Mouse (Mus musculus): ENCODE data around the gene Dnmt3b. TPM values are rescaled to one million over a fixed set of nuclear protein-coding genes. Genes with fewer than 3 reads are reported as not detected.
A peak's percentile ranks its signal among the peaks of the same experiment; 100 is the strongest.
"Not testable (repeated sequence)": the region's sequence is repeated elsewhere in the genome, so short reads cannot be mapped to it uniquely, and the experiment has no call there.

The Dnmt3b gene
- polyA plus RNA-seq, 1 experiment from 2014 or later = 8.6 TPM

DNA sequence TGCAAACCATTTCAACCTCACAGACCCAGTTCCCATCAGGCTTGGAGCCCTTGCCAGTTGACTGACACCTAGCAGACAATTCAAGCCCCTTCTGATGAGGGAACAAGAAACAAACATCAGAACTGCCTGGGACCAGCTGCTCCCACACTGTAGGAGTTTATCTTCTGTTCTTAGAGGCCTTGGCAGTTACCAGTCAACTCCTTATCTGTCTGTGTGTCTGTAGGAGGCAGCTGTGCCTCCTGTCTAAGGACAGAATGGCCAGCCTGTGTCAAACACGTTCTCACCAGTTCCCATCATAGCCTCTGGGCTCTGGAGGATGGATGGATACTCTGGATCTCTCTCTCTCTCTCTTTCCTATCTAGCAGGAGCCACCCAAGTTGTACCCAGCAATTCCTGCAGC is 26.1 kb downstream of the Dnmt3b start:
- peaks cover 12% of the 10 kb centered on the region; the same call in 1 of the 2 replicates for H3K4me1 ChIP-seq (replicated peaks)
- not testable (repeated sequence) for H3K27me3 ChIP-seq; DNase-seq; H3K36me3 ChIP-seq; H3K27ac ChIP-seq; H3K9ac ChIP-seq; H3K9me3 ChIP-seq (replicated peaks); H3K4me3 ChIP-seq (replicated peaks); H3K4me2 ChIP-seq
- ATAC-seq (ENCODE audit: low read depth) = peak; percentile 91
- 11% methylated on average over 1 of the region's 1 CpGs for WGBS (ENCODE audit: insufficient replicate concordance)

DNA sequence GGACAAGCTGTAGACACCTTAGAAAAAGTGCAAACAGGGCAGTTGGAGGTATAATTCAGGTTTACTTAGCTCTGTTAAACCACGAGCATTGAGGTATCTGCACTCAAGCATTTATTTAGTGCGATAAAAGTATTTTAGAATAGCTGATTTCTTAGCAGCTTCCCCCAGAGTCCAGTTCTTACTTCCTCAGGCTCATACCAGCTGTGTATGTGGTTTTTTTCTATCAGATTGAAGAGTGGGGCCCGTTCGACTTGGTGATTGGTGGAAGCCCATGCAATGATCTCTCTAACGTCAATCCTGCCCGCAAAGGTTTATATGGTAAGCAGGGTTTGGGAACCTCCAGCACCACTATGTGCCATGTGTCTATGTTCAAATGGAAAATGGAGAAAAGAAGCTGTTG is 27.7 kb downstream of the Dnmt3b start:
- no peaks in the 10 kb centered on the region for H3K27me3 ChIP-seq
- no peak for ATAC-seq (ENCODE audit: low read depth)
- H3K4me2 ChIP-seq = no peak overlapping the region
- peaks cover 12% of the 10 kb centered on the region; the same call in 1 of the 2 replicates for H3K4me1 ChIP-seq (replicated peaks)
- peaks cover 4% of the 10 kb centered on the region for H3K36me3 ChIP-seq
- H3K9me3 ChIP-seq (replicated peaks) = no peaks in the 10 kb centered on the region
- H3K27ac ChIP-seq = no peak overlapping the region
- WGBS (ENCODE audit: insufficient replicate concordance) = 34% methylated on average over 6 of the region's 6 CpGs
- H3K4me3 ChIP-seq (replicated peaks) = no peak overlapping the region
- no peak for DNase-seq
- H3K9ac ChIP-seq = no peak overlapping the region

DNA sequence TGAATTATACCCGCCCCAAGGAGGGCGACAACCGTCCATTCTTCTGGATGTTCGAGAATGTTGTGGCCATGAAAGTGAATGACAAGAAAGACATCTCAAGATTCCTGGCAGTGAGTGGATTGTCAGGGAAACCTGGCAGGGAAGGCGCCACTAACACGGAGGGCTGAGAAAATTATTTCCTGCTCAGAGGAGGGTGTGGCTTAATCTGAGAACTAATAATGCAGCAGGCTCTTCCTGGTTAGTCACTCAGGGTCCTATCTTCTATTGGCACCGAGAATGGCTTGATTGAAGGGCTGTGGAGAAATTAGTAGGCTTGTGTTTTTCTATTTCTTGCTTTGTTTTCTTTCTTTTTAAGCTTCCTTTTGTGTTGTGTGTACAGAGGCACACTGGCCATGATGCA is 28.3 kb downstream of the Dnmt3b start:
- no peak overlapping the region for H3K9ac ChIP-seq
- H3K9me3 ChIP-seq (replicated peaks) = no peaks in the 10 kb centered on the region
- peaks cover 12% of the 10 kb centered on the region; the same call in 1 of the 2 replicates for H3K4me1 ChIP-seq (replicated peaks)
- WGBS (ENCODE audit: insufficient replicate concordance) = 58% methylated on average over 7 of the region's 7 CpGs
- DNase-seq (no peak), ATAC-seq (ENCODE audit: low read depth) (no peak)
- H3K27ac ChIP-seq = no peak overlapping the region
- no peak overlapping the region for H3K4me3 ChIP-seq (replicated peaks)
- H3K27me3 ChIP-seq = no peaks in the 10 kb centered on the region
- no peak overlapping the region for H3K4me2 ChIP-seq
- peaks cover 4% of the 10 kb centered on the region for H3K36me3 ChIP-seq

GRCm38 (mm10) chr2:153679959-153680358 is 30.7 kb downstream of the Dnmt3b start:
- no peak for ATAC-seq (ENCODE audit: low read depth)
- Histone ChIP-seq H3K9ac (no peak overlapping the region), H3K36me3 (peaks cover 4% of the 10 kb centered on the region; the same call in 1 of the 2 replicates), H3K4me2 (no peak overlapping the region), H3K27me3 (no peaks in the 10 kb centered on the region), H3K9me3 (replicated peaks) (no peaks in the 10 kb centered on the region), H3K27ac (no peak overlapping the region), H3K4me3 (replicated peaks) (no peak overlapping the region), H3K4me1 (replicated peaks) (peaks cover 12% of the 10 kb centered on the region; the same call in 1 of the 2 replicates)
- WGBS (ENCODE audit: insufficient replicate concordance) = 78% methylated on average over 1 of the region's 1 CpGs
- no peak for DNase-seq

DNA sequence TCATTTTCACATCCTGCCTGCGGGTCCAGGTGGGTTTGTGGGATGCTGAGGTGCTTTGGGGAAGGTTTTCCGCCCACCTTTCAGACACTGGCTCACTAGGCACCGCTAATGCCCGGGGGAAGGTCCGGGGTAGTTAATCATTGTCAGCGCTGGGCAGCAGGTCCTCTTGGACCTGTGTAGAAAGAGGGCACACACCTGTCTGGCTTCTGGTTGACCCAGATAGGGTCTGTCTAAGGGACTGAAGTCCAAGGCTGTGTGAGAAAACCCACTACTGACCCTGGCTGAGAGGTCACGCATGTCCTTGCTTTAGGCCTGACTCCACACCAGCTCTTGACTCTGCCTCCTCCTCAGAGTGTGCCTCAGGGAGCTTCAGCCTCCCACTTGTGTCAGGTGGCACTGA is 44.2 kb downstream of the Dnmt3b start:
- not testable (repeated sequence) for H3K4me2 ChIP-seq; DNase-seq; H3K27ac ChIP-seq; H3K27me3 ChIP-seq; H3K4me3 ChIP-seq (replicated peaks); H3K9me3 ChIP-seq (replicated peaks); H3K9ac ChIP-seq; H3K4me1 ChIP-seq (replicated peaks); H3K36me3 ChIP-seq
- 76% methylated on average over 7 of the region's 7 CpGs for WGBS (ENCODE audit: insufficient replicate concordance)
- peak; percentile 47; the same call in 1 of the 2 replicates for ATAC-seq (ENCODE audit: low read depth)

DNA sequence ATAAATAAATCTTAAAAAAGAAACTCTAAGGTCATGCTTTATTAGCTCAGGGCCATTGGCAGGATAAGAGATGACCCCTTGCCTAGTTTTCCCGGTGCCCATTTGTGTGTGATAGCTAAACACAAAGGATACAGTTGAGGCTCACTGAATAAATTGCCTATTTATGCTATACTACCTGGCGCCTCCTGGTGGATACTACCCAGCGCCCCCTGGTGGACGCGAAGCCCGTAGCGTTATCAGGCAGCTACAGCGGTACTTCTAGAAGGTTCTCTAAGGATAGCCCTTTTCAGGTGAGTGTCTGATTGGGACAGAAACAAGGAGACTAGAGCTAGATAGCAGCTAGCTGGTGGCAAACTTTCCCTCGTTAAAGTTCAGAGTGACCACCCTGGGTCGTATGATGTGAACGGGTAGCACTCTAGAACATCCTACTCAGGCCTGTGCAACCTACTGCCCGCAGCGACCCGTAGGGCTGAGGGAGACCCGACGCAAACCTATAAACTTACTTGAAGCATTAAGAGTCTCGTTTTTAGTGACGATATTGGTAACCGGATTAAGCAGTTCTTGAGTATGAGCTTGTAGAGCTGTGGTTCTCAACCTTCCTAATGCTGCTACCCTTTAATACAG is 45.3 kb downstream of the Dnmt3b start:
- Histone ChIP-seq H3K9ac (no peak overlapping the region), H3K9me3 (replicated peaks) (no peaks in the 10 kb centered on the region), H3K4me1 (replicated peaks) (no peaks in the 10 kb centered on the region), H3K27me3 (no peaks in the 10 kb centered on the region), H3K36me3 (no peaks in the 10 kb centered on the region), H3K27ac (no peak overlapping the region), H3K4me2 (no peak overlapping the region), H3K4me3 (replicated peaks) (no peak overlapping the region)
- DNase-seq (peak; percentile 58), ATAC-seq (ENCODE audit: low read depth) (0 out of 2 replicates have a peak, but pooled peaks have one; percentile 23)
- WGBS (ENCODE audit: insufficient replicate concordance) = 50% methylated on average over 19 of the region's 19 CpGs

GRCm38 (mm10) chr2:153696352-153696751 is 47.1 kb downstream of the Dnmt3b start, which contains the start of gene Dnmt3c:
Dnmt3c (plus strand) TSS chr2:153696652.
- Histone ChIP-seq H3K36me3 (no peaks in the 10 kb centered on the region), H3K9ac (no peak within 1 kb of the TSS), H3K4me2 (no peak within 1 kb of the TSS), H3K27ac (no peak within 1 kb of the TSS), H3K4me3 (replicated peaks) (no peak within 1 kb of the TSS), H3K27me3 (no peaks in the 10 kb centered on the region), H3K9me3 (replicated peaks) (no peaks in the 10 kb centered on the region), H3K4me1 (replicated peaks) (no peaks in the 10 kb centered on the region)
- DNase-seq (no peak), ATAC-seq (ENCODE audit: low read depth) (no peak)

GRCm38 (mm10) chr2:153703389-153703788 is 54.1 kb downstream of the Dnmt3b start:
- H3K9me3 ChIP-seq (replicated peaks) = no peaks in the 10 kb centered on the region
- H3K27ac ChIP-seq = no peak overlapping the region
- no peaks in the 10 kb centered on the region for H3K27me3 ChIP-seq
- H3K4me1 ChIP-seq (replicated peaks) = no peaks in the 10 kb centered on the region
- no peaks in the 10 kb centered on the region for H3K36me3 ChIP-seq
- 54% methylated on average over 6 of the region's 6 CpGs for WGBS (ENCODE audit: insufficient replicate concordance)
- no peak overlapping the region for H3K4me2 ChIP-seq
- no peak overlapping the region for H3K9ac ChIP-seq
- no peak overlapping the region for H3K4me3 ChIP-seq (replicated peaks)
- ATAC-seq (ENCODE audit: low read depth) (no peak), DNase-seq (no peak)

GRCm38 (mm10) chr2:153710701-153711330 is 61.6 kb downstream of the Dnmt3b start:
- no peak overlapping the region for H3K4me3 ChIP-seq (replicated peaks)
- no peak overlapping the region for H3K4me2 ChIP-seq
- no peaks in the 10 kb centered on the region for H3K27me3 ChIP-seq
- DNase-seq (no peak), ATAC-seq (ENCODE audit: low read depth) (no peak)
- 31% methylated on average over 8 of the region's 8 CpGs for WGBS (ENCODE audit: insufficient replicate concordance)
- H3K4me1 ChIP-seq (replicated peaks) = peaks cover 25% of the 10 kb centered on the region
- H3K36me3 ChIP-seq = no peaks in the 10 kb centered on the region
- H3K9ac ChIP-seq = no peak overlapping the region
- H3K9me3 ChIP-seq (replicated peaks) = no peaks in the 10 kb centered on the region
- no peak overlapping the region for H3K27ac ChIP-seq

DNA sequence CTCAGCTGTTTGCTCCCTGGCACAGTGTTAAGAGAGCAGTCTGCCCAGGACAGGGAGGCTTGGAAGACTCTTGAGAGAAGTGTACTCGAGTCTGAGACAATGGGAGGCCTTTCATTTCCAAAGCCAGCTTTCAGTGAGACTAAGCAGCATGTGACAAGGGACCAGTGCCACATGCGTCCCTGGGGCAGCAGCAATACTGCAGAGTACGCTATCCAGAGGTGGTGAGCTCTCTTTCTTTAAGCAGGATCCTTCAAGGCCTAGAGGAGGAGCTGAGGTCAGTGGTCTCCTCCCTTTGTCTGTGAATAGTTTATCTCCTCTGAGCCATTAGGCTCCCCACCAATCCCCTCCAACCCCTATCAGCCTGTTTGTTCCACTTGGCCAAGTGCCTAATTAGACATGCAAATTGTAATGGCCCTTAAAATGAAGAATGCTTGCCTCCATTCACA is 63.4 kb downstream of the Dnmt3b start:
- 46% methylated on average over 3 of the region's 3 CpGs for WGBS (ENCODE audit: insufficient replicate concordance)
- Histone ChIP-seq H3K9me3 (replicated peaks) (no peaks in the 10 kb centered on the region), H3K4me1 (replicated peaks) (peaks cover 36% of the 10 kb centered on the region), H3K27ac (peak overlapping the region; percentile 40), H3K4me2 (no peak overlapping the region), H3K36me3 (no peaks in the 10 kb centered on the region), H3K4me3 (replicated peaks) (no peak overlapping the region), H3K9ac (peak overlapping the region; percentile 3; the same call in 1 of the 2 replicates), H3K27me3 (no peaks in the 10 kb centered on the region)
- DNase-seq (no peak), ATAC-seq (ENCODE audit: low read depth) (peak; percentile 84)

DNA sequence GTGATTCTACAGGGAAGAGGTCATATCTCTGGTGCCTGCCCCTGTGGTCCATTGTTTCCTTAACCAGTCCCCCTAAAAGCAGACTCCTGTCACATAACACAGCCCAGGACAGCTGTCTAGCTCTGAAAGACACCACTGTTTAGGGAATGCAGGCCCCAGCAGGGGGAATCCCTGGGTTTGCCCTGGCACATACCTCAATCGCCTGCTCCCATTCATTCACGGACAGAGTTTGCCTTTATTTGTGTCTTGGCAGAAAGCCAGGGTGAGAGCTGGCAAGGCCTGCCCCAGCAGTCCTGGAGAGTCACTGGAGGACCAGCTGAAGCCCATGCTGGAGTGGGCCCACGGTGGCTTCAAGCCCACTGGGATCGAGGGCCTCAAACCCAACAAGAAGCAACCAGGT is 64.0 kb downstream of the Dnmt3b start:
- 65% methylated on average over 4 of the region's 4 CpGs for WGBS (ENCODE audit: insufficient replicate concordance)
- Histone ChIP-seq H3K4me1 (replicated peaks) (peaks cover 39% of the 10 kb centered on the region), H3K4me3 (replicated peaks) (no peak overlapping the region), H3K9ac (no peak overlapping the region), H3K4me2 (no peak overlapping the region), H3K9me3 (replicated peaks) (no peaks in the 10 kb centered on the region), H3K27me3 (no peaks in the 10 kb centered on the region), H3K36me3 (no peaks in the 10 kb centered on the region), H3K27ac (peak overlapping the region; percentile 40; the same call in 1 of the 2 replicates)
- DNase-seq = no peak
- no peak for ATAC-seq (ENCODE audit: low read depth)

DNA sequence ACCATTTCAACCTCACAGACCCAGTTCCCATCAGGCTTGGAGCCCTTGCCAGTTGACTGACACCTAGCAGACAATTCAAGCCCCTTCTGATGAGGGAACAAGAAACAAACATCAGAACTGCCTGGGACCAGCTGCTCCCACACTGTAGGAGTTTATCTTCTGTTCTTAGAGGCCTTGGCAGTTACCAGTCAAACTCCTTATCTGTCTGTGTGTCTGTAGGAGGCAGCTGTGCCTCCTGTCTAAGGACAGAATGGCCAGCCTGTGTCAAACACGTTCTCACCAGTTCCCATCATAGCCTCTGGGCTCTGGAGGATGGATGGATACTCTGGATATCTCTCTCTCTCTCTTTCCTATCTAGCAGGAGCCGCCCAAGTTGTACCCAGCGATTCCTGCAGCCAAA is 68.6 kb downstream of the Dnmt3b start:
- not testable (repeated sequence) for H3K4me2 ChIP-seq; H3K9me3 ChIP-seq (replicated peaks); H3K4me3 ChIP-seq (replicated peaks); DNase-seq; H3K27me3 ChIP-seq; H3K9ac ChIP-seq; H3K36me3 ChIP-seq
- WGBS (ENCODE audit: insufficient replicate concordance) = 31% methylated on average over 3 of the region's 3 CpGs
- Histone ChIP-seq H3K27ac (peak overlapping the region; percentile 55), H3K4me1 (replicated peaks) (peaks cover 39% of the 10 kb centered on the region)
- peak; percentile 88 for ATAC-seq (ENCODE audit: low read depth)

All from liver, embryonic 13.5 days (tissue).